Mouse (Mus musculus): ENCODE data around the gene Aarsd1.

- TF ChIP-seq CTCF (IDR thresholded peaks at IDR 0.05; ENCODE audit: control insufficient read depth, insufficient read depth, insufficient read length) (no peak), MYOG (IDR thresholded peaks at IDR 0.05; ENCODE audit: control insufficient read depth, extremely low read depth, insufficient read length) (no peak), MAX (IDR thresholded peaks at IDR 0.05) (no peak), USF1 (IDR thresholded peaks at IDR 0.05; ENCODE audit: low read depth) (no peak), MYOD1 (IDR thresholded peaks at IDR 0.05; ENCODE audit: control insufficient read depth, insufficient read length, low read depth) (no peak), FOSL1 (IDR thresholded peaks at IDR 0.05; ENCODE audit: insufficient read depth, low read length, poor library complexity, severe bottlenecking) (no peak)
Observed at GRCm38 (mm10) chr11:101420148-101420547, 2.7 kb upstream of the Aarsd1 start.

All from C2C12 (cell line).